Mouse (Mus musculus) bone marrow macrophage, adult 2 months (primary cell): Measurements from ENCODE around the gene Acot4. TPM values are rescaled to one million over a fixed set of nuclear protein-coding genes. Genes with fewer than 3 reads are reported as not detected.
"Not testable (repeated sequence)": the region's sequence is repeated elsewhere in the genome, so short reads cannot be mapped to it uniquely, and the experiment has no call there.

Source experiments
- H3K27ac ChIP-seq: 2 replicates; pipeline ENCODE4 v1.5.1; 2012; ENCODE audit warnings: low read depth, low read length; ENCODE audit not compliant: insufficient read depth
- H3K4me1 ChIP-seq: 2 replicates; pipeline ENCODE4 v1.6.1; 2012; ENCODE audit warnings: low read length; ENCODE audit not compliant: control insufficient read depth, insufficient read depth
- H3K4me3 ChIP-seq: 2 replicates; pipeline ENCODE4 v1.5.1; 2012; ENCODE audit warnings: mild to moderate bottlenecking, low read length, moderate library complexity; ENCODE audit not compliant: insufficient read depth
- CTCF ChIP-seq: IDR thresholded peaks from 2 replicates; pipeline ENCODE4 v1.5.1; 2012; ENCODE audit warnings: low read depth, mild to moderate bottlenecking, low read length, moderate library complexity
- POLR2A ChIP-seq: IDR thresholded peaks from 2 replicates; pipeline ENCODE4 v1.6.1; 2012; ENCODE audit warnings: mild to moderate bottlenecking, low read depth, low read length, borderline replicate concordance
- polyA plus RNA-seq: library from polyadenylated mRNA; stranded (reverse); fragments of >200 nt; gene quantifications from 2 replicates; pipeline ENCODE4 v1.2.4, GENCODE M21; 2012; ENCODE audit not compliant: missing spikeins, insufficient read depth, insufficient read length

Acot4 gene
- polyA plus RNA-seq, 1 experiment: 0.09 TPM

GRCm38 (mm10) chr12:84010201-84010600 is 28.0 kb upstream of the Acot4 start:
- Histone ChIP-seq H3K27ac (no peak overlapping the region), H3K4me1 (peaks cover 14% of the 10 kb centered on the region), H3K4me3 (no peak overlapping the region; the same call in 1 of the 2 replicates)
- TF ChIP-seq POLR2A (no peak), CTCF (no peak)

GRCm38 (mm10) chr12:84011251-84012040 is 26.7 kb upstream of the Acot4 start:
- H3K4me3 ChIP-seq: no peak overlapping the region
- H3K27ac ChIP-seq: no peak overlapping the region
- H3K4me1 ChIP-seq: peaks cover 14% of the 10 kb centered on the region
- no peak for TF ChIP-seq CTCF
- TF ChIP-seq POLR2A: no peak

GRCm38 (mm10) chr12:84013130-84013529 is 25.0 kb upstream of the Acot4 start:
- Histone ChIP-seq H3K27ac (no peak overlapping the region), H3K4me3 (no peak overlapping the region), H3K4me1 (peaks cover 14% of the 10 kb centered on the region)
- TF ChIP-seq POLR2A (no peak), CTCF (no peak)

GRCm38 (mm10) chr12:84013701-84014100 is 24.5 kb upstream of the Acot4 start:
- Histone ChIP-seq H3K27ac (no peak overlapping the region), H3K4me1 (peaks cover 13% of the 10 kb centered on the region), H3K4me3 (no peak overlapping the region)
- TF ChIP-seq CTCF: no peak
- no peak for TF ChIP-seq POLR2A

- not testable (repeated sequence) for H3K27ac ChIP-seq
- H3K4me1 ChIP-seq: peaks cover 36% of the 10 kb centered on the region
These were observed 17.7 kb upstream of the Acot4 start for GRCm38 (mm10) chr12:84020528-84020927.

GRCm38 (mm10) chr12:84022266-84022665 is 15.9 kb upstream of the Acot4 start:
- peaks cover 36% of the 10 kb centered on the region for H3K4me1 ChIP-seq
- not testable (repeated sequence) for H3K4me3 ChIP-seq, H3K27ac ChIP-seq

More at GRCm38 (mm10) chr12:84020528-84020927, 17.7 kb upstream of the Acot4 start:
- H3K4me3 ChIP-seq: not testable (repeated sequence)

- Histone ChIP-seq H3K4me1 (peaks cover 36% of the 10 kb centered on the region), H3K27ac (peak overlapping the region; percentile 79), H3K4me3 (no peak overlapping the region)
- TF ChIP-seq POLR2A (no peak), CTCF (no peak)
These were observed 15.0 kb upstream of the Acot4 start for GRCm38 (mm10) chr12:84023052-84023745.

GRCm38 (mm10) chr12:84025888-84026287 is 12.3 kb upstream of the Acot4 start:
- H3K27ac ChIP-seq: no peak overlapping the region
- no peak for TF ChIP-seq CTCF
- TF ChIP-seq POLR2A: no peak

GRCm38 (mm10) chr12:84028328-84028727 is 9.9 kb upstream of the Acot4 start:
- not testable (repeated sequence) for H3K4me3 ChIP-seq, H3K27ac ChIP-seq
- peaks cover 12% of the 10 kb centered on the region for H3K4me1 ChIP-seq

More at GRCm38 (mm10) chr12:84025888-84026287, 12.3 kb upstream of the Acot4 start:
- peaks cover 21% of the 10 kb centered on the region for H3K4me1 ChIP-seq
- H3K4me3 ChIP-seq: no peak overlapping the region

GRCm38 (mm10) chr12:84029043-84029442 is 9.1 kb upstream of the Acot4 start:
- H3K27ac ChIP-seq, H3K4me3 ChIP-seq, H3K4me1 ChIP-seq: not testable (repeated sequence)
